Mouse (Mus musculus): Measurements from ENCODE around the gene Gm28168.
"Not testable (repeated sequence)": the region's sequence is repeated elsewhere in the genome, so short reads cannot be mapped to it uniquely, and the experiment has no call there.

The Gm28168 gene

DNA sequence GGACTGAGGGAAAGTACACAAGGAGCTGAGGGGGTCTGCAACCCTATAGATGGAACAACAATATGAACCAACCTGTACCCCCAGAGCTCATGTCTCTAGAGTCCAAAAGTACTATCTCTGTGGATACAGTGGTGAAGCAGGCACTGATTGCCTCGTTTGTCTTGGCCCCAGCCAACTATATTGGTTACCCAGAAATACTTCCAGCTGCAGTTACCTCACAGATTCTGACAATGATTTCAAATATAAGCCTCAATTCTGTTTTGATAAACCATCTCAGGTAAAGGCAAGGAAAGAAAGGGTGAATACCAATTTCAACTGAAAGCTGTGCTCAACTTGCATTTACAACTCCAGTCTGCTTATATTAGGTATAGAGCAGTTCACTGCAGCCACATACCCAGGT lies at the start of gene Gm28168:
TSS of gene Gm28168 (plus strand) at position 301 of the 400 bp plus-strand sequence.
- DNase-seq (ENCODE audit: low read depth, low spot score), result not testable (repeated sequence)

GRCm38 (mm10) chr1:117965639-117966038 lies 37.8 kb downstream of the Gm28168 start, which contains the start of gene Gm7145:
Gm7145 (plus strand) TSS chr1:117965939.
- no peak for DNase-seq (ENCODE audit: low read depth, low spot score)
